Mouse (Mus musculus) lung, adult 2 months (tissue): ENCODE measurements around the gene Sytl1.

ENCODE experiments used
- CTCF ChIP-seq: fragments of 200-500 bp; IDR thresholded peaks from 2 replicates; pipeline ENCODE4 v1.5.1; 2011; ENCODE audit warnings: mild to moderate bottlenecking, low read length, control low read depth; ENCODE audit not compliant: insufficient read depth
- POLR2A ChIP-seq: fragments of 200-500 bp; IDR thresholded peaks from 2 replicates; pipeline ENCODE4 v1.6.1; 2011; ENCODE audit warnings: low read depth, mild to moderate bottlenecking, control low read depth, low read length, borderline replicate concordance; ENCODE audit errors: extremely low read depth

- TF ChIP-seq CTCF (no peak), POLR2A (no peak)
Measured at GRCm38 (mm10) chr4:133220656-133221055, 42.3 kb downstream of the Sytl1 start.
